Mouse (Mus musculus): ENCODE results near the gene Sdf2. TPM values are rescaled to one million over a fixed set of nuclear protein-coding genes. Genes with fewer than 3 reads are reported as not detected.

Gene Sdf2
- total and polyA plus RNA-seq, 3 experiments = 61.4 to 119 (median 93.0) TPM

DNA sequence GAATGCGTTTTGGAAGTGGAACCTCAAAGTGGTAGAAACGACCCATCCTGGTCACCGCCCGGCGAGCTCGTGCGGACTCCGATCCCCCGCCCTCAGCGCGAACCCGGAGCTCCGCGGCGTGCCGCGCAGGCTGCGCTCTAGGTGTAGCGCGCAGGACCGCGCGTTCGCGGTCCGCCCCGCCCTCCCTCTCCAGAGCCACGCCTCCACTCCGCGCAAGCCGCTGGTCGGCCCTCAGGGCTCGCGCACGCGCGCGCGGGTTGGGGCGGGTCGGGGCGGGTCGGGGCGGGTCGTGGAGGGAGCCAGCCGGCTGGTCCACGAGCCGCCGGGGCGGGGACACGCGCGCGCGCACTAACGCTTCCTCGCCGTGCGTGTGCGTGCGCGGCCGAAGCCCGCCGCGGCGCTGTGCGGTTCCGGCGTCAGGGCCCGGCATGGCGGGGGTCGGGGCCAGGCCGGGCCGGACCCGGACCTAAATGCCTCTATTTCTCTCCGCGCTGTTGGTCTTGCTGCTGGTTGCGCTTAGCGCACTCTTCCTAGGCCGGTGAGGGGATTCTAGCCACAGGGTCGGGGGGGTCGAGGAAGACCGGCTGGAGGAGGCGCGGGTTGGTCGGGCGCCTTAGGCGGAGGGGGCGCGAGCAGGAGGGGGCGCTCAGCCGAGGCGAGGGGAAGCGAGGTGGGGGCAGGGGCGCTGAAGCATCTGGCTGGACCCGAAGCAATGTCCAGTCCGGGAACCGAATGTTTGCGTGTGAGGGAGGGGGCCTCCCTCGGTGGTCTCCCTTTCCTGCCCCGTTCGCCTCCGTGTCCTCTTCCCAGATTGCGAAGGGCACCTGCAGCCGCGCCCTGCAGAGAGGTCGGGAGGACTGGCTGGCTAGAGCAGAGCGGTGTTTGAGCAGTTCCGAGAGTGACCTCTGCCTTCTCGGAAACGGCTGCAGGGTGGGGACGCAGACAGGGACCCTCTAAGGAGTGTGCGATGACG is 16.1 kb downstream of the Sdf2 start, which contains the start of gene 2610507B11Rik:
Gene 2610507B11Rik (plus strand): TSS at position 373 of the 973 bp plus-strand sequence.
- H3K79me2 ChIP-seq (replicated peaks; ENCODE audit: control insufficient read depth, extremely low read depth, insufficient read depth, poor library complexity, severe bottlenecking) = peaks cover 22% of the 10 kb centered on the region
- dilution Hi-C loops (cut with MboI; ENCODE audit: extremely low pct_ligation_motif_present, extremely low pct_unique_long_range_greater_than_20kb, low sequenced_read_pairs) (no loop called here), in situ Hi-C loops (cut with MboI; ENCODE audit: low pct_ligation_motif_present, low pct_unique_long_range_greater_than_20kb, low sequenced_read_pairs) (no loop called here)
- peak within 1 kb of the TSS; percentile 74 to 88 (median 84) for H3K4me3 ChIP-seq (replicated peaks in 1 of 3; ENCODE audit: low read depth in 2 of 3, low read length in 2 of 3, poor library complexity in 1 of 3)
- DNase-seq (ENCODE audit: extremely low read depth) = peak; percentile 93
- H3K4me1 ChIP-seq (ENCODE audit: control insufficient read depth in 1 of 2, insufficient read depth in 2 of 2) = peaks cover 0 to 17% of the 10 kb centered on the region in 2 experiments; a peak in 2 of 4 replicates
- peak within 1 kb of the TSS; percentile 89 for H3K9ac ChIP-seq (ENCODE audit: insufficient read depth, low read depth)
- H3K27me3 ChIP-seq (replicated peaks) = peaks cover 7% of the 10 kb centered on the region
- no peak for TF ChIP-seq EP300 (IDR thresholded peaks at IDR 0.05; ENCODE audit: low read length)
- TF ChIP-seq MAZ (IDR thresholded peaks at IDR 0.05; ENCODE audit: low read depth, low read length) = no peak; the same call in 1 of the 2 replicates
- TF ChIP-seq GABPA (IDR thresholded peaks at IDR 0.05; ENCODE audit: insufficient replicate concordance, low read depth, low read length) = no peak
- TF ChIP-seq MEF2A (IDR thresholded peaks at IDR 0.05; ENCODE audit: borderline replicate concordance, low read depth, low read length) = peak; percentile 25; the same call in 1 of the 2 replicates
- no peak for TF ChIP-seq ZC3H11A (IDR thresholded peaks at IDR 0.05; ENCODE audit: low read depth, low read length)
- peak; percentile 5; the same call in 1 of the 2 replicates for TF ChIP-seq IRF4 (IDR thresholded peaks at IDR 0.05; ENCODE audit: low read depth, low read length)
- no peak for TF ChIP-seq MAX (IDR thresholded peaks at IDR 0.05; ENCODE audit: low read length)
- no peak for TF ChIP-seq USF2 (conservative IDR thresholded peaks at IDR 0.05; ENCODE audit: low read depth, low read length)
- TF ChIP-seq TCF12 (IDR thresholded peaks at IDR 0.05; ENCODE audit: low read depth, low read length) = peak; percentile 98
- TF ChIP-seq ZKSCAN1 (IDR thresholded peaks at IDR 0.05; ENCODE audit: borderline replicate concordance, low read depth, low read length) = no peak
- TF ChIP-seq E2F4 (IDR thresholded peaks at IDR 0.05; ENCODE audit: insufficient replicate concordance, low read depth, low read length) = no peak
- 0 out of 2 replicates have a peak, but pooled peaks have one; percentile 11 for TF ChIP-seq TBP (conservative IDR thresholded peaks at IDR 0.05; ENCODE audit: low read depth, low read length)
- TF ChIP-seq ZNF384 (IDR thresholded peaks at IDR 0.05; ENCODE audit: low read depth, low read length) = no peak
- TF ChIP-seq SIN3A (IDR thresholded peaks at IDR 0.05; ENCODE audit: low read length) = peak; percentile 80
- TF ChIP-seq JUN (IDR thresholded peaks at IDR 0.05; ENCODE audit: insufficient read depth, low read depth, low read length) = no peak
- TF ChIP-seq USF1 (IDR thresholded peaks at IDR 0.05; ENCODE audit: low read depth, low read length) = no peak
- TF ChIP-seq CTCF (conservative IDR thresholded peaks at IDR 0.05 in 1 of 2, IDR thresholded peaks at IDR 0.05 in 1 of 2; ENCODE audit: low read depth in 2 of 2, low read length in 2 of 2) = peak in 1 of 2 experiments; percentile 45; a peak in 2 of 4 replicates
- TF ChIP-seq MYC (IDR thresholded peaks at IDR 0.05; ENCODE audit: low read depth, low read length) = no peak
- TF ChIP-seq NRF1 (IDR thresholded peaks at IDR 0.05; ENCODE audit: low read depth, low read length) = peak; percentile 88
- no peak for TF ChIP-seq JUND (conservative IDR thresholded peaks at IDR 0.05; ENCODE audit: low read depth, low read length)
- TF ChIP-seq NELFE (IDR thresholded peaks at IDR 0.05; ENCODE audit: low read depth, low read length) = peak; percentile 99
- peak; percentile 74 for TF ChIP-seq BHLHE40 (IDR thresholded peaks at IDR 0.05; ENCODE audit: low read depth, low read length)
- TF ChIP-seq ZMIZ1 (IDR thresholded peaks at IDR 0.05; ENCODE audit: low read depth, low read length) = peak; percentile 70; the same call in 1 of the 2 replicates
- TF ChIP-seq RAD21 (IDR thresholded peaks at IDR 0.05; ENCODE audit: low read depth, low read length) = no peak
- no peak for TF ChIP-seq PAX5 (IDR thresholded peaks at IDR 0.05; ENCODE audit: low read length)
- TF ChIP-seq POLR2AphosphoS2 (IDR thresholded peaks at IDR 0.05; ENCODE audit: low read depth, low read length) = peak; percentile 56; the same call in 1 of the 2 replicates
- peak; percentile 98 for TF ChIP-seq POLR2A (IDR thresholded peaks at IDR 0.05; ENCODE audit: low read depth, low read length)
- no peak for TF ChIP-seq KAT2A (IDR thresholded peaks at IDR 0.05; ENCODE audit: insufficient replicate concordance, low read length)
- TF ChIP-seq SMC3 (IDR thresholded peaks at IDR 0.05; ENCODE audit: low read depth, low read length) = no peak
- TF ChIP-seq MXI1 (IDR thresholded peaks at IDR 0.05; ENCODE audit: low read depth, low read length) = peak; percentile 92
- TF ChIP-seq ELF1 (IDR thresholded peaks at IDR 0.05; ENCODE audit: low read depth, low read length) = peak; percentile 54; the same call in 1 of the 2 replicates
- peak; percentile 15; the same call in 1 of the 2 replicates for TF ChIP-seq UBTF (IDR thresholded peaks at IDR 0.05; ENCODE audit: low read depth, low read length)
- no peak; the same call in 1 of the 2 replicates for TF ChIP-seq RCOR1 (conservative IDR thresholded peaks at IDR 0.05; ENCODE audit: low read depth, low read length)
- TF ChIP-seq CHD1 (IDR thresholded peaks at IDR 0.05; ENCODE audit: low read depth, low read length) = no peak
- TF ChIP-seq ETS1 (conservative IDR thresholded peaks at IDR 0.05; ENCODE audit: low read depth, low read length) = no peak
- TF ChIP-seq HCFC1 (IDR thresholded peaks at IDR 0.05; ENCODE audit: low read depth, low read length) = no peak
- peak; percentile 53; the same call in 1 of the 2 replicates for TF ChIP-seq CHD2 (IDR thresholded peaks at IDR 0.05; ENCODE audit: low read length)
- peak within 1 kb of the TSS; percentile 36 for H3K27ac ChIP-seq (ENCODE audit: insufficient read depth, low read depth)
- H3K9me3 ChIP-seq (replicated peaks; ENCODE audit: low read length) = no peaks in the 10 kb centered on the region
- peaks cover 31 to 37% of the 10 kb centered on the region in 2 experiments for H3K36me3 ChIP-seq (replicated peaks in 1 of 2; ENCODE audit: control insufficient read depth in 1 of 2, insufficient read depth in 1 of 2, low read length in 1 of 2)
- H3K4me2 ChIP-seq (ENCODE audit: insufficient read depth, low read depth, poor library complexity, severe bottlenecking) = peak within 1 kb of the TSS; percentile 85

Measured in CH12.LX (cell line).